Mouse (Mus musculus): ENCODE results near the gene Rbl2. TPM values are rescaled to one million over a fixed set of nuclear protein-coding genes. Genes with fewer than 3 reads are reported as not detected.
A peak's percentile ranks its signal among the peaks of the same experiment; 100 is the strongest.

Gene Rbl2
- total and polyA plus RNA-seq, 2 experiments from 2014 or later: 13.3 to 35.1 TPM

GRCm38 (mm10) chr8:91094135-91094534, 24.3 kb downstream of the Rbl2 start:
- H3K27me3 ChIP-seq (ENCODE audit: insufficient read depth, low read length): no peaks in the 10 kb centered on the region
- no peaks in the 10 kb centered on the region for H3K4me1 ChIP-seq (ENCODE audit: insufficient read depth)
- no peak for TF ChIP-seq CTCF (IDR thresholded peaks at IDR 0.05; ENCODE audit: low read depth)
- H3K4me2 ChIP-seq (ENCODE audit: low read depth): no peak overlapping the region
- no peaks in the 10 kb centered on the region for H3K9me3 ChIP-seq (ENCODE audit: low read length)
- H3K27ac ChIP-seq (ENCODE audit: low read depth, low read length): no peak overlapping the region
- WGBS: 96% methylated on average over 5 of the region's 5 CpGs
- DNase-seq (no peak), ATAC-seq (no peak)
- peaks cover 47% of the 10 kb centered on the region for H3K36me3 ChIP-seq (ENCODE audit: insufficient read depth)
- H3K4me3 ChIP-seq (ENCODE audit: low read depth, low read length): no peak overlapping the region
- no peak overlapping the region for H3K9ac ChIP-seq

- no peaks in the 10 kb centered on the region for H3K27me3 ChIP-seq (ENCODE audit: insufficient read depth, low read length)
- no peak overlapping the region for H3K4me2 ChIP-seq (ENCODE audit: low read depth)
- WGBS: 91% methylated on average over 6 of the region's 6 CpGs
- H3K4me1 ChIP-seq (ENCODE audit: insufficient read depth): no peaks in the 10 kb centered on the region
- no peak overlapping the region for H3K4me3 ChIP-seq (ENCODE audit: low read depth, low read length)
- peaks cover 29% of the 10 kb centered on the region for H3K36me3 ChIP-seq (ENCODE audit: insufficient read depth)
- no peak for DNase-seq
- no peak overlapping the region for H3K9ac ChIP-seq
- H3K27ac ChIP-seq (ENCODE audit: low read depth, low read length): no peak overlapping the region
- TF ChIP-seq CTCF (IDR thresholded peaks at IDR 0.05; ENCODE audit: low read depth): no peak
- no peaks in the 10 kb centered on the region for H3K9me3 ChIP-seq (ENCODE audit: low read length)
- ATAC-seq: no peak
Observed at GRCm38 (mm10) chr8:91098106-91098505, 28.2 kb downstream of the Rbl2 start.

GRCm38 (mm10) chr8:91106271-91106670, 36.4 kb downstream of the Rbl2 start:
- no peaks in the 10 kb centered on the region for H3K9me3 ChIP-seq (ENCODE audit: low read length)
- H3K9ac ChIP-seq: no peak overlapping the region
- DNase-seq (no peak), ATAC-seq (no peak)
- peaks cover 34% of the 10 kb centered on the region for H3K36me3 ChIP-seq (ENCODE audit: insufficient read depth)
- H3K27me3 ChIP-seq (ENCODE audit: insufficient read depth, low read length): no peaks in the 10 kb centered on the region
- H3K27ac ChIP-seq (ENCODE audit: low read depth, low read length): no peak overlapping the region
- H3K4me2 ChIP-seq (ENCODE audit: low read depth): no peak overlapping the region
- no peaks in the 10 kb centered on the region for H3K4me1 ChIP-seq (ENCODE audit: insufficient read depth)
- 92% methylated on average over 12 of the region's 12 CpGs for WGBS
- no peak overlapping the region for H3K4me3 ChIP-seq (ENCODE audit: low read depth, low read length)
- no peak for TF ChIP-seq CTCF (IDR thresholded peaks at IDR 0.05; ENCODE audit: low read depth)

GRCm38 (mm10) chr8:91111868-91112477, 42.1 kb downstream of the Rbl2 start:
- H3K36me3 ChIP-seq (ENCODE audit: insufficient read depth): peaks cover 46% of the 10 kb centered on the region
- DNase-seq (no peak), ATAC-seq (no peak)
- H3K27ac ChIP-seq (ENCODE audit: low read depth, low read length): no peak overlapping the region
- no peaks in the 10 kb centered on the region for H3K27me3 ChIP-seq (ENCODE audit: insufficient read depth, low read length)
- no peaks in the 10 kb centered on the region for H3K4me1 ChIP-seq (ENCODE audit: insufficient read depth)
- no peak overlapping the region for H3K4me3 ChIP-seq (ENCODE audit: low read depth, low read length)
- H3K9ac ChIP-seq: no peak overlapping the region
- no peak for TF ChIP-seq CTCF (IDR thresholded peaks at IDR 0.05; ENCODE audit: low read depth)
- 89% methylated on average over 5 of the region's 5 CpGs for WGBS
- no peak overlapping the region for H3K4me2 ChIP-seq (ENCODE audit: low read depth)
- H3K9me3 ChIP-seq (ENCODE audit: low read length): no peaks in the 10 kb centered on the region

- no peak for ATAC-seq
- DNase-seq: no peak
- Histone ChIP-seq H3K4me3 (ENCODE audit: low read depth, low read length) (no peak overlapping the region), H3K4me2 (ENCODE audit: low read depth) (no peak overlapping the region), H3K9me3 (ENCODE audit: low read length) (no peaks in the 10 kb centered on the region), H3K27me3 (ENCODE audit: insufficient read depth, low read length) (no peaks in the 10 kb centered on the region), H3K4me1 (ENCODE audit: insufficient read depth) (no peaks in the 10 kb centered on the region), H3K36me3 (ENCODE audit: insufficient read depth) (peaks cover 42% of the 10 kb centered on the region), H3K9ac (no peak overlapping the region), H3K27ac (ENCODE audit: low read depth, low read length) (no peak overlapping the region)
- no peak for TF ChIP-seq CTCF (IDR thresholded peaks at IDR 0.05; ENCODE audit: low read depth)
- WGBS: 95% methylated on average over 5 of the region's 5 CpGs
Observed at GRCm38 (mm10) chr8:91114428-91114827, 44.6 kb downstream of the Rbl2 start.

- DNase-seq (no peak), ATAC-seq (no peak)
- Histone ChIP-seq H3K27me3 (ENCODE audit: insufficient read depth, low read length) (no peaks in the 10 kb centered on the region), H3K36me3 (ENCODE audit: insufficient read depth) (peaks cover 44% of the 10 kb centered on the region), H3K9ac (no peak overlapping the region), H3K4me1 (ENCODE audit: insufficient read depth) (no peaks in the 10 kb centered on the region), H3K4me2 (ENCODE audit: low read depth) (no peak overlapping the region), H3K9me3 (ENCODE audit: low read length) (no peaks in the 10 kb centered on the region), H3K4me3 (ENCODE audit: low read depth, low read length) (no peak overlapping the region), H3K27ac (ENCODE audit: low read depth, low read length) (no peak overlapping the region)
- 83% methylated on average over 11 of the region's 11 CpGs for WGBS
- no peak for TF ChIP-seq CTCF (IDR thresholded peaks at IDR 0.05; ENCODE audit: low read depth)
Observed at GRCm38 (mm10) chr8:91114910-91115309, 45.1 kb downstream of the Rbl2 start.

GRCm38 (mm10) chr8:91117537-91117936, 47.7 kb downstream of the Rbl2 start:
- Histone ChIP-seq H3K27me3 (ENCODE audit: insufficient read depth, low read length) (no peaks in the 10 kb centered on the region), H3K27ac (ENCODE audit: low read depth, low read length) (no peak overlapping the region), H3K4me1 (ENCODE audit: insufficient read depth) (no peaks in the 10 kb centered on the region), H3K36me3 (ENCODE audit: insufficient read depth) (peaks cover 63% of the 10 kb centered on the region), H3K9me3 (ENCODE audit: low read length) (no peaks in the 10 kb centered on the region), H3K4me2 (ENCODE audit: low read depth) (no peak overlapping the region), H3K9ac (no peak overlapping the region), H3K4me3 (ENCODE audit: low read depth, low read length) (no peak overlapping the region)
- WGBS: 93% methylated on average over 4 of the region's 4 CpGs
- ATAC-seq: no peak
- DNase-seq: no peak
- TF ChIP-seq CTCF (IDR thresholded peaks at IDR 0.05; ENCODE audit: low read depth): peak; percentile 24; the same call in 1 of the 2 replicates

All from forebrain, postnatal 0 days (tissue).